Mouse (Mus musculus): ENCODE results near the gene Ankrd31.

- TF ChIP-seq CTCF (IDR thresholded peaks at IDR 0.05; ENCODE audit: insufficient read depth, low read length) (no peak), POLR2A (IDR thresholded peaks at IDR 0.05; ENCODE audit: borderline replicate concordance, extremely low read depth, low read depth, low read length) (no peak)
Measured at GRCm38 (mm10) chr13:96933367-96933766, 185.3 kb downstream of the Ankrd31 start.

Data from lung, adult 2 months (tissue).